Mouse (Mus musculus): ENCODE data around the gene Cox6b2.

The Cox6b2 gene

DNA sequence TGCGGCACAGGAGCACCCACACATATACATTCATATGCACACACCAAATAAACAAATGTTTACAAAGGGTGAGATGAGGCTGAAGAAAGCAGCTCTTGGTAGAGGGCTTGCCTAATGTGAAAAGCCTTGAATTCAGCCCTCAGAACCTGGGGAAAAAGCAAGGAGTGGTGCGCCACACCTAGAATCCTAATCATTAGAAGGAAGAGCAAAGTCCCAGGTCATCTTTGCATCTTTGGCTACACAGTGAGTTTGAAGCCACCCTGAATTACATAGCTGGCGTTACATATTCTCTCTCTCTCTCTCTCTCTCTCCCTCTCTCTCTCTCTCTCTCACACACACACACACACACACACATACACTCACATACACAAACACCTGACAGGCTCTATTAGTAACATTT lies 33.6 kb downstream of the Cox6b2 start:
- no peak for DNase-seq (ENCODE audit: low spot score)

DNA sequence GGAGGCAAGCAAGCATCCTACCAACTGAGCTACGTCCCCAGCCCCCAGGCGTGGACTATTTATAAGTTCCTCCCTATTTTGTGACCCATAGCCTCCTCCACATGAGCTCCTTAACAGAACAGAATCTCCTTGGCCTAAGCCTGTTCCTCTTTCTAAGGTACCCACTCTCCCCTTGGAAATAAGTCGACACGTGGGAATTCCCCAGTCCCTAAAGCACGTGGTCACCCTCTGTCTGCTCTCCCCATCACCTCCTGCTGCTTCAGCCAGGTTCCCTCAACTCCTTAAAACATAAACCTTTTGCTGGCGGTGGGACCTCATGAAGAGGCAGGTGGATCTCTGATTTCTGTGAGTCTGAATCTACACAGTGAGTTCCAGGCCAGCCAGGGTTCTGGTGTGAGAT lies 35.9 kb downstream of the Cox6b2 start:
- no peak for DNase-seq (ENCODE audit: low spot score)

DNA sequence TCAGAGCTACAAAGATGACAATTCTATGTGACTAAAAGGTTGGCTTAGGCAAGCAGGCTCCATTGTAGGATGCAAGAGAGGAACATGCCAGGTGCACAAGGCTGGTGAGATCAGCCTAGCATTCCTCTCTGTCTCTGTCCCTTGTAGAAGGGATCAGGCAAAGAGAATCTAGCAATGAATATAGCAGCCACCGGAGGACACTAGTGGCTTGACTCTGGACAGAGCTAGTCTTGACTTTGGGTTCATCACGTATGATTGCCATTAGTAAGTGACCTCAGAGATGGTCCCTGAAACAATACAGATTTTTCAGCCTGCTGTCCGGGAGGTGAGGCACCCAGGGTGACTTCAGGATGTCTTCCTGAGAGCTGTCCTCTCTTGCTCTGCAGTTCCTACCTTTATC lies 40.3 kb downstream of the Cox6b2 start:
- DNase-seq (ENCODE audit: low spot score) = no peak

DNA sequence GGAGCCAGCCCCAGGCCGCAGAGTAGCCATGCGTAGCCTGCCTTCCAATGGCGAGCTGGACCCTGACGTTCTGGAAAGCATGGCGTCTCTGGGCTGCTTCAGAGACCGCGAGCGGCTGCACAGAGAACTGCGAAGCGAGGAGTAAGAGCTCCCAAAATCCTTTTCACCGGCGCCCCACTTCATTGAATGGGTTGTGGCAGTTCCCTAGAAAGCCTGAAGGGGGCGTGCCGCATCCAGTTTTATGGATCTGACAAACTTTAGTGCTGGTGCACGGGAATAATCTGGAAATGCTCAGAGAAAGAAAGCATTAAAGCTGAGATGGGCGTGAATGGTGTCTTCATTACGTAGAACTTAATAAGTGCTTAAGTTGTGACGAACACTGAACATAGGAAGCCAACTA lies 47.8 kb downstream of the Cox6b2 start:
- DNase-seq (ENCODE audit: low spot score) = peak; percentile 27

GRCm38 (mm10) chr7:4703195-4703594 lies 49.7 kb downstream of the Cox6b2 start:
- DNase-seq (ENCODE audit: low spot score) = no peak

DNA sequence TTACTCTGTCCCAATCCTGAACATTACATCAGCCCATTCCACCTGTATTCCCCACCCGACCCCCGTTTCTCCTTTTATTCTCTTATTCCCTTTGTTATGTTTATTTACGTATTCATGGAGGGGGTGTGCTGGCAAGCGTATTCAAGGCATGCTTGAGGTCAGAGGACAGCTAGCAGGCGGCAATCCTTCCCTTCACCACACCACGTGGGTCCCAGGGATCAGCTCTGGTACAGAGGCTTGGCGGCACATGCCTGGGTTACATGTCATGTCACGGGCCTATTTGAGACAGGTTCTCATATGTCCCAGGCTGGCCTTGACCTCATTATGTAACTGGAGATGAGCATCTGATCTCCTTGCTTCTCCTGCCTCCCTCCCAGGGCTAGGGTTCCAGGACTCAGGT lies 50.6 kb downstream of the Cox6b2 start:
- no peak for DNase-seq (ENCODE audit: low spot score)
